Mouse (Mus musculus) mouse trophoblast stem cell (cell line): Measurements from ENCODE around the gene Ptprj.

Source experiments
- in situ Hi-C, 2 experiments: fragments of 300-500 bp; cut with MseI, MboI; formaldehyde crosslinking; loops; 2 replicates in 1 of 2; 3 replicates in 1 of 2; pipeline ENCODE4 v1.15.1; 2025

Ptprj gene

GRCm38 (mm10) chr2:90580236-90581005 lies at the start of gene Ptprj:
Ptprj (minus strand) TSS chr2:90580647.
- in situ Hi-C loops, result no loop called here

- in situ Hi-C loops, result loop anchor here (5.0 kb wide), 2 partner anchors 152 to 157 kb away; no protein-coding TSS in a partner anchor
Observed at GRCm38 (mm10) chr2:90629552-90629951, 49.1 kb upstream of the Ptprj start.

- in situ Hi-C loops, result loop anchor here (5.0 kb wide), 2 partner anchors 151 to 156 kb away; no protein-coding TSS in a partner anchor
Observed at GRCm38 (mm10) chr2:90628261-90628660, 47.8 kb upstream of the Ptprj start.

GRCm38 (mm10) chr2:90624920-90625319 lies 44.5 kb upstream of the Ptprj start:
- in situ Hi-C loops, result loop anchor here (5.0 kb wide), 2 partner anchors 148 to 153 kb away; no protein-coding TSS in a partner anchor

GRCm38 (mm10) chr2:90624339-90624738 lies 43.9 kb upstream of the Ptprj start:
- in situ Hi-C loops, result no loop called here

- in situ Hi-C loops, result no loop called here
Observed at GRCm38 (mm10) chr2:90620815-90621214, 40.4 kb upstream of the Ptprj start.

GRCm38 (mm10) chr2:90619648-90620047 lies 39.2 kb upstream of the Ptprj start:
- in situ Hi-C loops, result no loop called here

- in situ Hi-C loops, result no loop called here
Observed at GRCm38 (mm10) chr2:90614651-90615171, 34.3 kb upstream of the Ptprj start.

- in situ Hi-C loops, result no loop called here
Observed at GRCm38 (mm10) chr2:90613591-90613990, 33.1 kb upstream of the Ptprj start.

GRCm38 (mm10) chr2:90613006-90613405 lies 32.6 kb upstream of the Ptprj start:
- in situ Hi-C loops, result no loop called here

- in situ Hi-C loops, result no loop called here
Observed at GRCm38 (mm10) chr2:90611959-90612571, 31.6 kb upstream of the Ptprj start.

GRCm38 (mm10) chr2:90601056-90601455 lies 20.6 kb upstream of the Ptprj start:
- in situ Hi-C loops, result no loop called here

GRCm38 (mm10) chr2:90588141-90588540 lies 7.7 kb upstream of the Ptprj start:
- in situ Hi-C loops, result no loop called here

- in situ Hi-C loops, result no loop called here
Observed at GRCm38 (mm10) chr2:90584506-90584905, 4.1 kb upstream of the Ptprj start.

- in situ Hi-C loops, result no loop called here
Observed at GRCm38 (mm10) chr2:90583628-90584131, 3.2 kb upstream of the Ptprj start.

- in situ Hi-C loops, result no loop called here
Observed at GRCm38 (mm10) chr2:90582814-90583213, 2.4 kb upstream of the Ptprj start.

GRCm38 (mm10) chr2:90582311-90582710 lies 1.9 kb upstream of the Ptprj start:
- in situ Hi-C loops, result no loop called here

- in situ Hi-C loops, result no loop called here
Observed at GRCm38 (mm10) chr2:90581796-90582125, 1.3 kb upstream of the Ptprj start.

GRCm38 (mm10) chr2:90581006-90581795 lies 754 bp upstream of the Ptprj start:
- in situ Hi-C loops, result no loop called here

- in situ Hi-C loops, result no loop called here
Observed at GRCm38 (mm10) chr2:90579728-90580235, 665 bp downstream of the Ptprj start.

GRCm38 (mm10) chr2:90579038-90579727 lies 1.3 kb downstream of the Ptprj start:
- in situ Hi-C loops, result no loop called here
